Mouse (Mus musculus): Measurements from ENCODE around the gene Cpn1. TPM values are rescaled to one million over a fixed set of nuclear protein-coding genes. Genes with fewer than 3 reads are reported as not detected.

Cpn1 gene
- polyA plus RNA-seq (2017; shearing (Covaris generic)) = not detected

GRCm38 (mm10) chr19:43986069-43986794 is at the start of gene Cpn1:
Gene Cpn1 (minus strand): TSS chr19:43986556.

GRCm38 (mm10) chr19:44028972-44029371 is 42.6 kb upstream of the Cpn1 start, which contains the start of gene Cyp2c23:
Gene Cyp2c23 (minus strand): TSS chr19:44029208.

GRCm38 (mm10) chr19:43939769-43940689 is 46.3 kb downstream of the Cpn1 start, which contains the start of gene Dnmbp:
Gene Dnmbp (minus strand): TSS chr19:43940191.

Other genes with a start within 250 kb of the Cpn1 start
- 16.9 TPM for gene Cutc, start 233.6 kb downstream of the Cpn1 start, polyA plus RNA-seq (2017; shearing (Covaris generic))
- 31.5 TPM for gene Cox15, start 233.6 kb downstream of the Cpn1 start, polyA plus RNA-seq (2017; shearing (Covaris generic))
- gene Abcc2, start 204.4 kb downstream of the Cpn1 start, polyA plus RNA-seq (2017; shearing (Covaris generic)) = 0.07 TPM
- gene Dnmbp, start 46.4 kb downstream of the Cpn1 start, polyA plus RNA-seq (2017; shearing (Covaris generic)) = 7.3 TPM
- not detected for gene Cyp2c23, start 42.7 kb upstream of the Cpn1 start, polyA plus RNA-seq (2017; shearing (Covaris generic))
- gene Erlin1, start 83.2 kb upstream of the Cpn1 start, polyA plus RNA-seq (2017; shearing (Covaris generic)) = 5.2 TPM
- gene Chuk, start 120.9 kb upstream of the Cpn1 start, polyA plus RNA-seq (2017; shearing (Covaris generic)) = 88.7 TPM
- 34.2 TPM for gene Cwf19l1, start 149.3 kb upstream of the Cpn1 start, polyA plus RNA-seq (2017; shearing (Covaris generic))
- gene Bloc1s2, start 159.9 kb upstream of the Cpn1 start, polyA plus RNA-seq (2017; shearing (Covaris generic)) = 119 TPM
- 0.08 TPM for gene Pkd2l1, start 205.9 kb upstream of the Cpn1 start, polyA plus RNA-seq (2017; shearing (Covaris generic))
- not detected for gene Scd3, start 216.7 kb upstream of the Cpn1 start, polyA plus RNA-seq (2017; shearing (Covaris generic))

Measured in CD4-positive, CD25-positive, alpha-beta regulatory T cell (primary cell).